Comparison of ENCODE assay signal across 10 mouse cellular contexts in the genomic region with DNA sequence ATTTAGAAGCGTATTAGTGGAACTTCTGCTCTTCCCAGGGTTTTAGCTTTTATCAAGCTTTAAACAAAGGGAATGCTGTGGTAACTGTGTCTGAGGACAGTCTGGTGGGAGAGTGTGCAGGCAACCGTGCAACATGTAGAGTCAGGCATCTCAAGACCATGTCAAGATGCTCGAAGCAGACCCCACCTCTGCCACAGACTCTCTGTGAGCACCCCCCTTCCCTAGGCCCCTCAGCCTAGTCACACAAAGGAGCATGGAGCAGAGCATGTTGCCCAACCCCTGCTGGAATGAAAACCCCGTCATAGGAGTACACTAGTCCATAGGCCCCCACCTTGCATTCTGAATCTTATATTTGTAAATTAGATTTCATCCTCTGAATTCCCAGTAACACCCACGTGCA. TPM values are rescaled to one million over a fixed set of nuclear protein-coding genes. Genes with fewer than 3 reads are reported as not detected.
DNase-seq lines count a peak whose midpoint lies in the region; ATAC-seq and TF ChIP-seq lines count a peak whose summit lies in the region.
"Had no signal": no experiment of that assay in that cellular context is flagged by ENCODE, and none has a peak within 500 bp of the region (broad histone marks: within the 10 kb centered on the region; RNA-seq: fewer than 3 reads in every experiment).

No protein-coding gene starts in this region.

- peak; percentile 81 for ATAC-seq in frontal cortex, adult (ENCODE audit: low TSS enrichment)
- no peak for ATAC-seq in kidney, embryonic 14.5 days (ENCODE audit: low FRiP score, low TSS enrichment)
- ATAC-seq in inflammation-experienced regulatory T-cells, adult 6 months, result no peak

- 59% methylated on average over 5 of the region's 5 CpGs for WGBS in kidney, embryonic 14.5 days

- H3K4me3 ChIP-seq in kidney, embryonic 14.5 days (ENCODE audit: low read length), result no peak overlapping the region
- peak overlapping the region; percentile 0 for H3K4me3 ChIP-seq in myocyte
- H3K4me3 ChIP-seq: liver, embryonic 13.5 days; neural tube, embryonic 12.5 days had no signal

- no peak overlapping the region for H3K9ac ChIP-seq in kidney, embryonic 14.5 days (ENCODE audit: low read depth, low read length)
- H3K9ac ChIP-seq: liver, embryonic 13.5 days; neural tube, embryonic 12.5 days had no signal

- no peaks in the 10 kb centered on the region for H3K79me2 ChIP-seq in myocyte (ENCODE audit: control insufficient read depth, insufficient read depth)

- TF ChIP-seq POLR2A in myocyte (IDR thresholded peaks at IDR 0.05; ENCODE audit: insufficient read length, low read depth), result no peak

- H3K4me1 ChIP-seq in kidney, embryonic 14.5 days (ENCODE audit: control insufficient read depth, insufficient read depth, low read length), result peaks cover 13% of the 10 kb centered on the region; the same call in 1 of the 2 replicates
- H3K4me1 ChIP-seq: neural tube, embryonic 12.5 days had no signal

- H3ac ChIP-seq in myocyte (ENCODE audit: control insufficient read depth, insufficient read length), result no peak overlapping the region

- no peak overlapping the region for H3K4me2 ChIP-seq in kidney, embryonic 14.5 days (replicated peaks; ENCODE audit: low read depth, low read length)
- H3K4me2 ChIP-seq in myocyte (ENCODE audit: low read depth), result peak overlapping the region; percentile 84
- H3K4me2 ChIP-seq: liver, embryonic 13.5 days; neural tube, embryonic 12.5 days had no signal

- H3K27me3 ChIP-seq in kidney, embryonic 14.5 days (ENCODE audit: control insufficient read depth, insufficient read depth, low read length), result no peaks in the 10 kb centered on the region
- H3K27me3 ChIP-seq in myocyte (ENCODE audit: control insufficient read depth, insufficient read depth, insufficient read length), result no peaks in the 10 kb centered on the region
- H3K27me3 ChIP-seq: liver, embryonic 13.5 days; neural tube, embryonic 12.5 days had no signal

- 0 out of 2 replicates have a peak overlapping the region, but pooled peaks have one; percentile 33 for H3K27ac ChIP-seq in kidney, embryonic 14.5 days (ENCODE audit: low read depth, low read length)
- H3K27ac ChIP-seq: liver, embryonic 13.5 days; neural tube, embryonic 12.5 days had no signal

- no peak for DNase-seq in frontal cortex, postnatal 36 days (ENCODE audit: low spot score in 2 of 2)
- DNase-seq in kidney, postnatal 4 days, result no peak
- DNase-seq in right cerebral cortex, adult 18-20 months, result peak; percentile 16
- no peak for DNase-seq in right cerebral cortex, postnatal 14 days
- DNase-seq: liver, embryonic 13.5 days had no signal

- H3K36me3 ChIP-seq in kidney, embryonic 14.5 days (ENCODE audit: control insufficient read depth, insufficient read depth, low read length), result no peaks in the 10 kb centered on the region
- H3K36me3 ChIP-seq in myocyte (ENCODE audit: control insufficient read depth, insufficient read depth), result no peaks in the 10 kb centered on the region
- H3K36me3 ChIP-seq: liver, embryonic 13.5 days; neural tube, embryonic 12.5 days had no signal

- no peaks in the 10 kb centered on the region for H3K9me3 ChIP-seq in kidney, embryonic 14.5 days (ENCODE audit: control insufficient read depth, low read length)
- H3K9me3 ChIP-seq: liver, embryonic 13.5 days; neural tube, embryonic 12.5 days had no signal

TF ChIP-seq in myocyte, 11 proteins besides CTCF, POLR2A, EP300 and RAD21:
- no peak for TF ChIP-seq REST (IDR thresholded peaks at IDR 0.05; ENCODE audit: insufficient read depth, insufficient read length)
- no peak for TF ChIP-seq POLR2AphosphoS2 (IDR thresholded peaks at IDR 0.05; ENCODE audit: insufficient read length, low read depth)
- no peak for TF ChIP-seq TCF12 (IDR thresholded peaks at IDR 0.05; ENCODE audit: insufficient read depth, poor library complexity, severe bottlenecking)
- no peak for TF ChIP-seq MYOD1 (IDR thresholded peaks at IDR 0.05; ENCODE audit: control insufficient read depth in 1 of 3, insufficient read length in 2 of 3, low read depth in 2 of 3)
- TF ChIP-seq E2F4 (IDR thresholded peaks at IDR 0.05; ENCODE audit: insufficient read depth), result no peak
- no peak for TF ChIP-seq SRF (IDR thresholded peaks at IDR 0.05; ENCODE audit: control insufficient read depth, insufficient read length, low read depth)
- TF ChIP-seq MAX (IDR thresholded peaks at IDR 0.05; ENCODE audit: low read depth), result no peak
- no peak for TF ChIP-seq USF1 (IDR thresholded peaks at IDR 0.05; ENCODE audit: low read depth)
- TF ChIP-seq TCF3 (IDR thresholded peaks at IDR 0.05; ENCODE audit: insufficient read length, low read depth), result no peak
- TF ChIP-seq MYOG (IDR thresholded peaks at IDR 0.05; ENCODE audit: control insufficient read depth in 1 of 3, insufficient read depth in 1 of 3, insufficient read length in 2 of 3, low read depth in 2 of 3), result no peak
- TF ChIP-seq CEBPB (IDR thresholded peaks at IDR 0.05; ENCODE audit: insufficient read depth, poor library complexity, severe bottlenecking), result no peak

RNA-seq across cellular contexts. Expression of gene Ptprb, which starts 13.8 kb away (rescaled TPM):
- polyA plus RNA-seq in kidney, embryonic 14.5 days (2014; fragmentation: Nextera tagmentation; extraction: Ambion mirVana), result 4.4 and 6.3 TPM in 2 replicates
- 0.01 TPM for polyA plus RNA-seq in myocyte (2012; fragmentation: generic; extraction: Trizol)
- polyA plus RNA-seq in inflammation-experienced regulatory T-cells, adult 6 months (2017; shearing (Covaris generic)), result under 1 TPM in 1 of 3 experiments, not detected in 2; 0.13 TPM
